Mouse (Mus musculus) cerebellum, adult 2 months (tissue): ENCODE data around the gene Frat2.

Experiments
- CTCF ChIP-seq: fragments of 200-500 bp; IDR thresholded peaks from 2 replicates; pipeline ENCODE4 v1.5.1; 2011; ENCODE audit warnings: low read depth, mild to moderate bottlenecking, control low read depth, low read length, moderate library complexity, borderline replicate concordance; ENCODE audit not compliant: insufficient read depth
- POLR2A ChIP-seq: fragments of 200-500 bp; IDR thresholded peaks from 2 replicates; pipeline ENCODE4 v1.6.1; 2011; ENCODE audit warnings: low read length, control low read depth, borderline replicate concordance; ENCODE audit not compliant: insufficient read depth

DNA sequence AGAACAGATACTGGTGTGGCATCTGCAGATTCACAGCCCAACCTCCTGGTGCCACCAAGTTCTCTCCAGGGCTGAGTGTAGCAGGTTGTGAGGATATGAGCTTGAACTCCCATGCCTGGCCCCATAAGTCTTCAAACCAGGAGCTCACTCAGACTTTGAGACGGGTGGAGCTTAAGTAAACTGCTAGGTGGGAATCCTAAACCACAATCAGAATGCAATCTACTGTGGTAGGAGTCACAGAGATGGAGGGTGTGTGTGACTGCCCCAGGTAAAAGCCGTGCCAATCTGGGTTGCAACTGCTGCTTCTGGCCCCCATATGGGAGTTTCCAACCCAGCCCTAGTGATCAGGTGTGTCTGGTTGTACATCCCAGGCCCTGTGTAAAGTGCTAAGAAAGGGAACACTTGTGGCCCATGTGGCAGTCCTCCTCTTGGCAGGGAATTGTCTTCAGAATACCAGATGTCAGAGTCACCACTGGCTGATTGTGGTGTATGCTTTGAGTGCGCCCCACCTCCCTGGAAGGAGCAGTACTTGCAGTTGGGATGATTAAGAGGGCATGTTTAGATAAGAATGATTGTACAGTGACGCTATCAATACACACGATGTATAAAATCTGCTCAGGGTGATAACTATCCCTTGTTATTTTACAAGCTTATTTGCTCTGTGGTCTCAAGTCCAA, 9.3 kb upstream of the Frat2 start:
- TF ChIP-seq CTCF, result no peak
- TF ChIP-seq POLR2A, result no peak
